Mouse (Mus musculus) kidney, postnatal 0 days (tissue): ENCODE measurements around the gene Pla2g2f. TPM values are rescaled to one million over a fixed set of nuclear protein-coding genes. Genes with fewer than 3 reads are reported as not detected.
A peak's percentile ranks its signal among the peaks of the same experiment; 100 is the strongest.

ENCODE experiments used
- ATAC-seq: fragments of 200-750 bp; cut with Nextera tagmentation; replicated peaks from 2 replicates; pipeline ENCODE4 v1.8.0; 2017; ENCODE audit warnings: low read depth, moderate number of reproducible peaks, moderate TSS enrichment, moderate library complexity; ENCODE audit not compliant: low FRiP score
- DNase-seq: peaks from one replicate; pipeline ENCODE4 v3.0.0-alpha.2; 2016; ENCODE audit warnings: low spot score
- H3K27ac ChIP-seq: fragments of 300-500 bp; sonication (generic); 2 replicates; pipeline ENCODE4 v1.5.1; 2014; ENCODE audit warnings: mild to moderate bottlenecking
- H3K27me3 ChIP-seq: fragments of 300-500 bp; sonication (generic); 2 replicates; pipeline ENCODE4 v1.6.1; 2014; ENCODE audit warnings: low read length, mixed read lengths; ENCODE audit not compliant: insufficient read depth
- H3K36me3 ChIP-seq: fragments of 300-500 bp; sonication (generic); 2 replicates; pipeline ENCODE4 v1.6.1; 2014; ENCODE audit warnings: low read length, mixed read lengths; ENCODE audit not compliant: insufficient read depth
- H3K4me1 ChIP-seq: fragments of 300-500 bp; sonication (generic); replicated peaks from 2 replicates; pipeline ENCODE4 v1.6.1; 2014; ENCODE audit warnings: antibody characterized with exemption, low read length, mixed read lengths; ENCODE audit not compliant: insufficient read depth
- H3K4me2 ChIP-seq: fragments of 300-500 bp; sonication (generic); 2 replicates; pipeline ENCODE4 v1.6.1; 2014; ENCODE audit warnings: mild to moderate bottlenecking, low read length, moderate library complexity, mixed read lengths
- H3K4me3 ChIP-seq: fragments of 300-500 bp; sonication (generic); replicated peaks from 2 replicates; pipeline ENCODE4 v1.5.1; 2014; ENCODE audit warnings: low read depth, low read length
- H3K9ac ChIP-seq: fragments of 300-500 bp; sonication (generic); 2 replicates; pipeline ENCODE4 v1.6.1; 2014; ENCODE audit warnings: low read depth, low read length
- H3K9me3 ChIP-seq: fragments of 300-500 bp; sonication (generic); replicated peaks from 2 replicates; pipeline ENCODE4 v1.6.1; 2016; ENCODE audit warnings: low read length, inconsistent platforms, mixed read lengths
- CTCF ChIP-seq: IDR thresholded peaks from 2 replicates; pipeline ENCODE4 v1.5.1; 2016; ENCODE audit warnings: antibody characterized with exemption, low read depth, mild to moderate bottlenecking, moderate library complexity
- WGBS: fragments of 180-500 bp; shearing (Covaris S2); extraction: QIAGEN DNeasy Blood & Tissue Kit; methylation state at CpG from one replicate; pipeline ENCODE4 v1.1.7; 2014; 5-methylcytosine and 5-hydroxymethylcytosine counted together
- polyA plus RNA-seq: library from polyadenylated mRNA; unstranded; fragments of >200 nt; fragmentation: Nextera tagmentation; extraction: Ambion mirVana; gene quantifications from 2 replicates; pipeline ENCODE4 v1.2.1, GENCODE M21; 2015

The Pla2g2f gene
- polyA plus RNA-seq, 1 experiment from 2014 or later: not detected

- peak; percentile 80 for DNase-seq
Observed at GRCm38 (mm10) chr4:138800134-138800744, 42.8 kb upstream of the Pla2g2f start.

GRCm38 (mm10) chr4:138797217-138797570 is 39.8 kb upstream of the Pla2g2f start:
- WGBS: 65% methylated on average over 4 of the region's 4 CpGs
- Histone ChIP-seq H3K4me2 (no peak overlapping the region), H3K9me3 (no peaks in the 10 kb centered on the region), H3K4me3 (no peak overlapping the region), H3K9ac (no peak overlapping the region), H3K27me3 (no peaks in the 10 kb centered on the region; the same call in 1 of the 2 replicates), H3K4me1 (peaks cover 7% of the 10 kb centered on the region; the same call in 1 of the 2 replicates), H3K27ac (no peak overlapping the region), H3K36me3 (no peaks in the 10 kb centered on the region)
- ATAC-seq (no peak), DNase-seq (no peak)
- no peak for TF ChIP-seq CTCF

More at GRCm38 (mm10) chr4:138800134-138800744, 42.8 kb upstream of the Pla2g2f start:
- Histone ChIP-seq H3K27ac (peak overlapping the region; percentile 1), H3K9ac (no peak overlapping the region), H3K9me3 (no peaks in the 10 kb centered on the region), H3K36me3 (no peaks in the 10 kb centered on the region), H3K27me3 (no peaks in the 10 kb centered on the region; the same call in 1 of the 2 replicates), H3K4me1 (peaks cover 7% of the 10 kb centered on the region; the same call in 1 of the 2 replicates), H3K4me2 (peak overlapping the region; percentile 40), H3K4me3 (no peak overlapping the region)
- ATAC-seq: peak; percentile 88
- WGBS: 20% methylated on average over 12 of the region's 12 CpGs
- TF ChIP-seq CTCF: no peak

- ATAC-seq: no peak
- H3K27ac ChIP-seq: no peak overlapping the region
- no peak for DNase-seq
- H3K4me1 ChIP-seq: peaks cover 7% of the 10 kb centered on the region; the same call in 1 of the 2 replicates
- H3K4me2 ChIP-seq: no peak overlapping the region
- H3K9ac ChIP-seq: no peak overlapping the region
- H3K9me3 ChIP-seq: no peaks in the 10 kb centered on the region
- no peaks in the 10 kb centered on the region for H3K36me3 ChIP-seq
- no peak for TF ChIP-seq CTCF
- no peak overlapping the region for H3K4me3 ChIP-seq
- 40% methylated on average over 6 of the region's 6 CpGs for WGBS
- H3K27me3 ChIP-seq: no peaks in the 10 kb centered on the region; the same call in 1 of the 2 replicates
Observed at GRCm38 (mm10) chr4:138796513-138797216, 39.2 kb upstream of the Pla2g2f start.

- Histone ChIP-seq H3K27me3 (no peaks in the 10 kb centered on the region; the same call in 1 of the 2 replicates), H3K9ac (no peak overlapping the region), H3K4me1 (0 out of 2 replicates have a peak, but pooled peaks cover under 1% of the 10 kb centered on the region), H3K27ac (no peak overlapping the region), H3K9me3 (no peaks in the 10 kb centered on the region), H3K4me2 (no peak overlapping the region), H3K36me3 (no peaks in the 10 kb centered on the region), H3K4me3 (no peak overlapping the region)
- ATAC-seq: no peak
- TF ChIP-seq CTCF: no peak
- DNase-seq: no peak
- 93% methylated on average over 6 of the region's 6 CpGs for WGBS
Observed at GRCm38 (mm10) chr4:138794344-138794743, 36.9 kb upstream of the Pla2g2f start.

- no peak overlapping the region for H3K4me2 ChIP-seq
- TF ChIP-seq CTCF: peak; percentile 78
- WGBS: 53% methylated on average over 2 of the region's 2 CpGs
- no peak overlapping the region for H3K4me3 ChIP-seq
- H3K9ac ChIP-seq: no peak overlapping the region
- DNase-seq: peak; percentile 77
- H3K27me3 ChIP-seq: no peaks in the 10 kb centered on the region; the same call in 1 of the 2 replicates
- no peaks in the 10 kb centered on the region for H3K9me3 ChIP-seq
- 0 out of 2 replicates have a peak, but pooled peaks have one; percentile 21 for ATAC-seq
- no peaks in the 10 kb centered on the region for H3K4me1 ChIP-seq
- H3K27ac ChIP-seq: no peak overlapping the region
- H3K36me3 ChIP-seq: no peaks in the 10 kb centered on the region
Observed at GRCm38 (mm10) chr4:138793276-138793675, 35.9 kb upstream of the Pla2g2f start.

- H3K27me3 ChIP-seq: no peaks in the 10 kb centered on the region; the same call in 1 of the 2 replicates
- WGBS: 16% methylated on average over 9 of the region's 9 CpGs
- no peaks in the 10 kb centered on the region for H3K36me3 ChIP-seq
- no peak overlapping the region for H3K4me3 ChIP-seq
- H3K4me2 ChIP-seq: no peak overlapping the region
- H3K9ac ChIP-seq: no peak overlapping the region
- no peak for ATAC-seq
- TF ChIP-seq CTCF: no peak
- H3K4me1 ChIP-seq: no peaks in the 10 kb centered on the region
- DNase-seq: peak; percentile 26
- H3K9me3 ChIP-seq: no peaks in the 10 kb centered on the region
- H3K27ac ChIP-seq: no peak overlapping the region
Observed at GRCm38 (mm10) chr4:138792599-138792998, 35.2 kb upstream of the Pla2g2f start.
